Mouse (Mus musculus) left cerebral cortex, adult 6 months (tissue): ENCODE data around the gene Zfp488. TPM values are rescaled to one million over a fixed set of nuclear protein-coding genes. Genes with fewer than 3 reads are reported as not detected.

Source experiments
- long read RNA-seq, 2 experiments: library from polyadenylated mRNA; unstranded; transcript quantifications; one replicate each; pipeline ENCODE4 v2.0.0; 2019 to 2020
- polyA plus RNA-seq: library from polyadenylated mRNA; unstranded; fragments of <200 nt; fragmentation: Nextera tagmentation; gene quantifications from 2 replicates; pipeline ENCODE4 v1.2.3, GENCODE M21; 2021

Zfp488 gene
- polyA plus RNA-seq = 0.80 and 1.7 TPM in 2 replicates
- long read RNA-seq, experiment 1, full-length matches to known transcripts = 1 of 1 reads
- long read RNA-seq, experiment 1, partial matches to known transcripts = 0 of 1 reads
- long read RNA-seq, experiment 1, other reads (novel, unspliced or antisense) = 0 of 1 reads
- long read RNA-seq, experiment 2, partial matches to known transcripts = 0 of 1 reads
- long read RNA-seq, experiment 2, other reads (novel, unspliced or antisense) = 1 of 1 reads

DNA sequence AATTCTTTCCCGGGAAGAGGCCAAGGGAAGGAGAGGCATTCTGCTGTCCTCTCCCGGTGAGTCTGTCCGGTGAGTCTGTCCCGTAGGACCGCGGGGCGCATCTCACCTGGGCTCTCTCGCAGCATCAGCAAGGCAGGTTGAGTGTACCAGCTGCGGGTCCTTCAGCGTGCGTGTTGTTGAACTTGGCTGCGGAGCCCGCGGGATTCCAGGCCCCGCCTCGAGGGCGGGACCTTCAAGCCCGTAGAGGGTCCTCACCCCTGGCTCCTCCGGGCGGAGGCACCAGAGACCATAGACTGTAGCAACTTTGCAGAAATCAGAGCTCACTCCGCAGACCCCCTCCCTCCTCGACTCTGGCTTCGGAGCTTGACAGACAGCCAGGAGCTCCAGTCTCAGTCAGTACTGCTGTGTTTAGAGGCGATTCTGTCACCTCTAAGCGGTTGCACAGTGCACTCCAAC lies at the start of gene Zfp488:
Gene Zfp488, minus strand, starts transcription at position 161 of the 456 bp plus-strand sequence.

DNA sequence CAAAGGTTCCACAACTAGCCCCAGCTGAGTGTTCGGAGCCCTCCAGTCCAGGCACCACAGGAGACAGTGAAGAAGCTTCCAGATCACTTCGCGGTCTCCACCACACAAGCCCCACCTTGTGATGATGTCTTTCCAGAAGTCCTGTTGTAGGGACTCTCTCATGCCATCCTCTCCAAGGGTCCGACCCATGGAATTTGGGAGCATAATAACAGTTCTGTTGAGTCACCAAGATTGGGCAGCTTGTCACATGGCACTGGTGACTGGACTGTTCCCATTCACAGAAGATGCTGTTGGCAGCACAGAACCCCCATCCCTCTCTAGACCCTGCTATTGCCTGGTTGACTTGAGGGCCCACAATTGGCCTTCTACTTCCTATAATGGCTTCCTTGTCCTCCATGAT lies 37.8 kb upstream of the Zfp488 start, which contains the start of gene Gm5460:
Gene Gm5460, plus strand, starts transcription at position 378 of the 400 bp plus-strand sequence.

DNA sequence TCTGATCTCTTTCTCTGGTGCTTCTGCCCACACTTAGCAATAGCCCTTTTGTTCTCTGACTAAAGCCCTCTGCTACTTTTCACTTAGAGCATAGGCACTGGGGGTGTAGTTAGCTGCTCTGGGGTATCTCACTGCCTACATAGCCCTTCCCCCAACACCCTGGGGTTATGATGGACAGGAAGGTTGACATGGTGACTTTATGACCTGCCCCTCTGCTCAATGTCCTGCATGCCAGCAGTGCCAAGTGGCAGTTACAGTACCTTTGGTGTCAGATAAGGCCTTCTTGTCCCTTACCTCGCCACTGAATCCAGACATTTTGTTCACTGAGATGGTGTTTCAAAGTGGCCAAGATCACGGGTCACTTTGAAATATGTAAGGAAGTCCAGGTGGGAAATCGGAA lies 36.5 kb upstream of the Zfp488 start, which contains the start of gene Gm30083:
Gene Gm30083, minus strand, starts transcription at position 120 of the 400 bp plus-strand sequence.

DNA sequence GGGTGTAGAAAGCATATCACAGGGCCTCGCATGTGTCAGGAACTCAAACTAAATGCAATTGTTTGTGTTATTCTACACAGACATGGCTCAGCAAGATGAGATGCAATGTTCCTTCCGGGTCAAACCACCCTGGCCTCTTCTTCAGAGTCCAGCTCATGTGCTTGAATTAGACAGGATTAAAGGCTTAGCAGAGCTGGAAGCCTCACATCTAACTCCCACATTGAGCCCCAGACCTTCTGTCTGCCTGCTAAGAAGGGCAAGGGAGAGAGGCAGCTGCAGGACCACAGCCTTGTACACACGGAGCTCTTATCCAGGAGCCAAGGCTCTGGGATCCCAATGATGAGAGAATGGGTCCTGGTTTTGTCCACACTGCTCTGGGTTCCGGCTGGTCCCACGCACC lies 24.8 kb downstream of the Zfp488 start, which contains the start of gene Rbp3:
Gene Rbp3, plus strand, starts transcription at position 243 of the 400 bp plus-strand sequence.

DNA sequence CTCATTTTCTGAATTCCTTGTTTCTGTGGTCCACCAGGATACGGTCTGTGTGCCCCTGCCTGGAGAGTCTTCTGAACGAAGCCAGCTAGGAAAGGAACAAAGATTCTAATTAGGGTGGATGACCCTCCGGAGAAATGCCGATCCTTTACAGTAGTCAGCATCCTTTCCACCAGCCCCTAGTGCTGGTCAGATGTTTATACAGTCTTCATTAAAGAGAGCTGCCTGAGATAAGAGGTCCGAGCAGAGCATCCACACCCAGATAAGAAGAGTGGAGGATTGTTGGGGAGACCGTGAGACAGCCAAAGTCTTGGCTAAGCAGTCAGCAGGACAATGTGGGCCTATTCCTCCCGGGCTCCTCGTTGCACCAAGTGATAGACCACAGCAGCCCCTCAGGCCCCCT lies 37.8 kb downstream of the Zfp488 start, which contains the start of gene Gdf2:
Gene Gdf2, plus strand, starts transcription at position 301 of the 400 bp plus-strand sequence.

DNA sequence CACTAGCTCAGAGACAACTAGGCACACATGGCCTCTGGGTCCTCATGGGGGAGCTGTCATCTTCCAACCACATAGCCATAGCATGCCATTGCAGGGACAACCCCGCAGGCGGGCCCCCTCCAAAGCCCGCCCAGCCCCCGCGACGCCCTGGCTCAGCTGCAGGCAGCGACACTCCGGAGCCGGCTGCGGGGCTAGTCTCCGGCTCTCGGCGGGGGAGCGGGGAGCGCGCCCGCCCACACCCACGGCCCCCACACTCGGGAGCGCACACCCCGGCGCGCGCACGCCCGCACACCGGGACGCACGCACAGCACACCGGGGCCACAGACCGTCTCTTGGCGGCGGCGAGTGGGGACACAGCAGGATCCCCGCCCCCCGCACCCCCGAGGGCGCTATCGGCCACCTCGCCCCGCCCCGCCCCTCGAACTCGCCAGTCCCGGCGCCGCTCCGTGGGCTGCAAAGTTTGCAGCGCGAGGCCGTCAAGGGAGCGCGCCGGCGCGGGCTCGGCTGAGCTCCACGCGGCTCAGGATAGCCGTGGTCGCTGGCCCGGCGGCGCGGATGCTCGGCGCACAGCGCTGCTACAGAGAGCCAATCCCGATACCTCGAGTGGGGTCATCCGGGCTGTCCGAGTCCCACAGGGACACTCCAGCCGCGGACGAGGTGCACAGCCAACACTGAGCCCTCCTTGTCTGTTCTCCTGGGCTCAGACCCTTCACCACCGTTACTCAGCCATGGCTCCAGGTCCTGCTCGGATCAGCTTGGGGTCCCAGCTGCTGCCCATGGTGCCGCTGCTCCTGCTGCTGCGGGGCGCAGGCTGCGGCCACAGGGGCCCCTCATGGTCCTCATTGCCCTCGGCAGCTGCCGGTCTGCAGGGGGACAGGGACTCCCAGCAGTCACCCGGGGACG lies 55.1 kb downstream of the Zfp488 start, which contains the start of gene Gdf10:
Gene Gdf10, plus strand, starts transcription at position 420 of the 903 bp plus-strand sequence.

Other genes with a start within 250 kb of the Zfp488 start
- 1.6 and 1.8 TPM in 2 replicates for gene Gdf10, start 55.2 kb downstream of the Zfp488 start, polyA plus RNA-seq
- not detected in 2 replicates for gene Gdf2, start 37.7 kb downstream of the Zfp488 start, polyA plus RNA-seq
- gene Rbp3, start 24.8 kb downstream of the Zfp488 start, polyA plus RNA-seq = not detected in 2 replicates
- not detected in 2 replicates for gene Gm30083, start 36.4 kb upstream of the Zfp488 start, polyA plus RNA-seq
- not detected in 2 replicates for gene Gm5460, start 38.0 kb upstream of the Zfp488 start, polyA plus RNA-seq
- not detected in 2 replicates for gene Antxrl, start 73.9 kb upstream of the Zfp488 start, polyA plus RNA-seq
- 0.45 and 0.92 TPM in 2 replicates for gene Anxa8, start 107.2 kb upstream of the Zfp488 start, polyA plus RNA-seq
- not detected in 2 replicates for gene A630023A22Rik, start 124.0 kb upstream of the Zfp488 start, polyA plus RNA-seq
- not detected in 2 replicates for gene Npy4r, start 173.7 kb upstream of the Zfp488 start, polyA plus RNA-seq
- gene Gprin2, start 222.9 kb upstream of the Zfp488 start, polyA plus RNA-seq = 0.16 and 0.66 TPM in 2 replicates
- 0.21 and 0.29 TPM in 2 replicates for gene Syt15, start 240.8 kb upstream of the Zfp488 start, polyA plus RNA-seq